Mouse (Mus musculus): ENCODE results near the gene Mag.

GRCm38 (mm10) chr7:30956756-30957366 is 42.2 kb upstream of the Mag start, which contains the start of gene Usf2:
- TF ChIP-seq CTCF (IDR thresholded peaks at IDR 0.05; ENCODE audit: low read depth, low read length) (no peak), GATA2 (IDR thresholded peaks at IDR 0.05; ENCODE audit: borderline replicate concordance, low read depth, low read length) (no peak)

Data from G1E (cell line).